ENCODE assay signal across 9 mouse cellular contexts in genomic region chr12:15078615-15079014, GRCm38 (mm10).
DNase-seq lines count a peak whose midpoint lies in the region; ATAC-seq lines count a peak whose summit lies in the region.
"Had no signal": no experiment of that assay in that cellular context is flagged by ENCODE, and none has a peak within 500 bp of the region (broad histone marks: within the 10 kb centered on the region; RNA-seq: fewer than 3 reads in every experiment).

No protein-coding gene starts in this region.

- 60% methylated on average over 2 of the region's 2 CpGs for WGBS in forebrain, embryonic 12.5 days
- WGBS in midbrain, embryonic 15.5 days = 66% methylated on average over 2 of the region's 2 CpGs

- no peak overlapping the region for H3K9ac ChIP-seq in forebrain, embryonic 12.5 days
- H3K9ac ChIP-seq in midbrain, embryonic 15.5 days = no peak overlapping the region

- no peaks in the 10 kb centered on the region for H3K4me1 ChIP-seq in forebrain, embryonic 12.5 days
- no peaks in the 10 kb centered on the region for H3K4me1 ChIP-seq in midbrain, embryonic 15.5 days
- H3K4me1 ChIP-seq: megakaryocyte, embryonic 14.5 days had no signal

- no peaks in the 10 kb centered on the region for H3K27me3 ChIP-seq in forebrain, embryonic 12.5 days
- no peaks in the 10 kb centered on the region for H3K27me3 ChIP-seq in midbrain, embryonic 15.5 days (replicated peaks)
- H3K27me3 ChIP-seq: megakaryocyte, embryonic 14.5 days had no signal

- H3K4me3 ChIP-seq in forebrain, embryonic 12.5 days (replicated peaks) = no peak overlapping the region
- H3K4me3 ChIP-seq in midbrain, embryonic 15.5 days = no peak overlapping the region
- H3K4me3 ChIP-seq: megakaryocyte, embryonic 14.5 days had no signal

- H3K27ac ChIP-seq in forebrain, embryonic 12.5 days = no peak overlapping the region
- H3K27ac ChIP-seq in midbrain, embryonic 15.5 days = no peak overlapping the region

- ATAC-seq in forebrain, embryonic 12.5 days (ENCODE audit: low FRiP score) = peak; percentile 63
- 0 out of 2 replicates have a peak, but pooled peaks have one; percentile 39 for ATAC-seq in midbrain, embryonic 15.5 days (replicated peaks)
- ATAC-seq in cerebellum, adult (ENCODE audit: insufficient number of reproducible peaks, low FRiP score, low TSS enrichment) = no peak

- no peaks in the 10 kb centered on the region for H3K36me3 ChIP-seq in forebrain, embryonic 12.5 days (replicated peaks)
- no peaks in the 10 kb centered on the region for H3K36me3 ChIP-seq in midbrain, embryonic 15.5 days (replicated peaks)

- DNase-seq in layer of hippocampus, adult 11-12 months (ENCODE audit: low spot score) = peak; percentile 32
- no peak for DNase-seq in layer of hippocampus, adult 9-10 months (ENCODE audit: low spot score)
- peak; percentile 64 for DNase-seq in R1 (ENCODE audit: low read depth, low spot score)
- no peak for DNase-seq in T-cell, adult 2 months (ENCODE audit: low spot score)
- DNase-seq in gastrocnemius, postnatal 4 days (ENCODE audit: low spot score in 2 of 2) = no peak

- no peak overlapping the region for H3K4me2 ChIP-seq in forebrain, embryonic 12.5 days
- H3K4me2 ChIP-seq in midbrain, embryonic 15.5 days = no peak overlapping the region

- H3K9me3 ChIP-seq in forebrain, embryonic 12.5 days = no peaks in the 10 kb centered on the region
- H3K9me3 ChIP-seq in midbrain, embryonic 15.5 days = no peaks in the 10 kb centered on the region
- H3K9me3 ChIP-seq: megakaryocyte, embryonic 14.5 days had no signal

Comparison
In these comparisons a context has a peak if more than half of its experiments do, and no peak if none do; other contexts are left out.
1. DNase-seq: peak in layer of hippocampus, adult 11-12 months (single experiment) and R1 (single experiment); none in layer of hippocampus, adult 9-10 months (single experiment), T-cell, adult 2 months (single experiment) and gastrocnemius, postnatal 4 days (0 of 2).